Mouse (Mus musculus) T-cell, adult 2 months (primary cell): Measurements from ENCODE around the gene Mdga1.

Source experiments
- DNase-seq: peaks from one replicate; pipeline ENCODE4 v3.0.0; 2022; ENCODE audit warnings: low spot score

The Mdga1 gene

GRCm38 (mm10) chr17:29970037-29970555 lies at the start of gene Mdga1:
Gene Mdga1 (minus strand): TSS chr17:29970087.
- no peak for DNase-seq

- no peak for DNase-seq
These were observed 49.2 kb upstream of the Mdga1 start for GRCm38 (mm10) chr17:30018927-30019610.

GRCm38 (mm10) chr17:30014660-30015059 lies 44.8 kb upstream of the Mdga1 start:
- no peak for DNase-seq

- no peak for DNase-seq
These were observed 38.5 kb upstream of the Mdga1 start for GRCm38 (mm10) chr17:30008392-30008791.

GRCm38 (mm10) chr17:30007883-30008282 lies 38.0 kb upstream of the Mdga1 start:
- no peak for DNase-seq

- no peak for DNase-seq
These were observed 37.0 kb upstream of the Mdga1 start for GRCm38 (mm10) chr17:30006877-30007276.

GRCm38 (mm10) chr17:30005451-30005941 lies 35.6 kb upstream of the Mdga1 start:
- DNase-seq: peak; percentile 25

GRCm38 (mm10) chr17:30005103-30005443 lies 35.2 kb upstream of the Mdga1 start:
- DNase-seq: peak; percentile 41

- DNase-seq: peak; percentile 81
These were observed 34.6 kb upstream of the Mdga1 start, which contains the start of gene Zfand3 for GRCm38 (mm10) chr17:30004203-30005102. Gene Zfand3 (plus strand): TSS chr17:30004733.

GRCm38 (mm10) chr17:29998566-29999295 lies 28.8 kb upstream of the Mdga1 start:
- no peak for DNase-seq

- no peak for DNase-seq
These were observed 27.8 kb upstream of the Mdga1 start for GRCm38 (mm10) chr17:29997726-29998125.

GRCm38 (mm10) chr17:29995986-29996385 lies 26.1 kb upstream of the Mdga1 start:
- DNase-seq: no peak

GRCm38 (mm10) chr17:29994459-29994858 lies 24.6 kb upstream of the Mdga1 start:
- no peak for DNase-seq

GRCm38 (mm10) chr17:29994011-29994410 lies 24.1 kb upstream of the Mdga1 start:
- DNase-seq: no peak

GRCm38 (mm10) chr17:29993488-29993887 lies 23.6 kb upstream of the Mdga1 start:
- no peak for DNase-seq

- no peak for DNase-seq
These were observed 21.0 kb upstream of the Mdga1 start for GRCm38 (mm10) chr17:29990845-29991244.

- DNase-seq: no peak
These were observed 20.2 kb upstream of the Mdga1 start for GRCm38 (mm10) chr17:29990136-29990535.

GRCm38 (mm10) chr17:29989653-29990052 lies 19.8 kb upstream of the Mdga1 start:
- no peak for DNase-seq

- no peak for DNase-seq
These were observed 18.3 kb upstream of the Mdga1 start for GRCm38 (mm10) chr17:29988141-29988540.

GRCm38 (mm10) chr17:29985534-29985933 lies 15.6 kb upstream of the Mdga1 start:
- no peak for DNase-seq

GRCm38 (mm10) chr17:29984931-29985330 lies 15.0 kb upstream of the Mdga1 start:
- no peak for DNase-seq

- no peak for DNase-seq
These were observed 13.3 kb upstream of the Mdga1 start for GRCm38 (mm10) chr17:29983190-29983589.
